Mouse (Mus musculus): ENCODE results near the gene Cyp4f18.

DNA sequence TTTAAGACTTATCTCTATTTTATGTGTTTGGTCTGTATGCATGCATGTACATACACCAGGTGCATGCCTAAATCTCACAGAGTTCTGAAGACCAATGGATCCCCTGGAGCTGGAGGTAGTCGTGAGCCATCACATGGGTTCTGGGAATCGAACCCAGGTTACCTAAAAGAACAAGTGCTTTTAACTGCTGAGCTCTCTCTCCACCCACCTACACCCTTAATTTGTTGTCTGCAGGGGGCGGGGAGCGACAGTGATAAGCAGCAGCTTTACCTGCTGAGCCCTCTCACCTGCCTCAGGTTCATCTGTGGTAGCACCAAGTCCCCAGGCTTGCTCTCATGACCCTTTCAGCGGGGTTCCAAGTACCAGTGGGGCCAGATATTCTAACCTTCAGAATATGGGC lies 47.6 kb downstream of the Cyp4f18 start:
- TF ChIP-seq CTCF (IDR thresholded peaks at IDR 0.05; ENCODE audit: low read depth) (no peak), EP300 (IDR thresholded peaks at IDR 0.05; ENCODE audit: low read depth) (no peak)
